Mouse (Mus musculus) stomach, embryonic 14.5 days (tissue): ENCODE results near the gene Ndufb4. TPM values are rescaled to one million over a fixed set of nuclear protein-coding genes. Genes with fewer than 3 reads are reported as not detected.

ENCODE experiments used
- ATAC-seq: fragments of 200-750 bp; cut with Nextera tagmentation; 2 replicates; pipeline ENCODE4 v1.8.0; 2017; ENCODE audit warnings: low read depth, moderate TSS enrichment; ENCODE audit not compliant: insufficient number of reproducible peaks, insufficient read depth, low FRiP score
- H3K27ac ChIP-seq: fragments of 300-500 bp; sonication (generic); 2 replicates; pipeline ENCODE4 v1.5.1; 2014; ENCODE audit warnings: mild to moderate bottlenecking, low read length, moderate library complexity, mixed read lengths
- H3K27me3 ChIP-seq: fragments of 300-500 bp; sonication (generic); 2 replicates; pipeline ENCODE4 v1.6.1; 2014; ENCODE audit warnings: low read length, control low read depth, mixed read lengths; ENCODE audit not compliant: control insufficient read depth, insufficient read depth
- H3K36me3 ChIP-seq: fragments of 300-500 bp; sonication (generic); 2 replicates; pipeline ENCODE4 v1.6.1; 2014; ENCODE audit warnings: mild to moderate bottlenecking, control low read depth, low read length, moderate library complexity, mixed read lengths; ENCODE audit not compliant: control insufficient read depth, insufficient read depth
- H3K4me1 ChIP-seq: fragments of 300-500 bp; sonication (generic); 2 replicates; pipeline ENCODE4 v1.6.1; 2014; ENCODE audit warnings: low read length, control low read depth, mixed read lengths; ENCODE audit not compliant: control insufficient read depth, insufficient read depth
- H3K4me2 ChIP-seq: fragments of 300-500 bp; sonication (generic); replicated peaks from 2 replicates; pipeline ENCODE4 v1.6.1; 2014; ENCODE audit warnings: low read depth, low read length, control low read depth
- H3K4me3 ChIP-seq: fragments of 300-500 bp; sonication (generic); 2 replicates; pipeline ENCODE4 v1.5.1; 2014; ENCODE audit warnings: low read depth, low read length, control low read depth
- H3K9ac ChIP-seq: fragments of 300-500 bp; sonication (generic); replicated peaks from 2 replicates; pipeline ENCODE4 v1.6.1; 2014; ENCODE audit warnings: low read depth, mild to moderate bottlenecking, control low read depth, low read length, moderate library complexity, mixed read lengths
- H3K9me3 ChIP-seq: fragments of 300-500 bp; sonication (generic); 2 replicates; pipeline ENCODE4 v1.6.1; 2016; ENCODE audit warnings: low read depth, low read length, control low read depth; ENCODE audit not compliant: control insufficient read depth
- WGBS: fragments of 180-500 bp; shearing (Covaris S2); extraction: QIAGEN DNeasy Blood & Tissue Kit; methylation state at CpG from one replicate; pipeline ENCODE4 v1.1.7; 2014; 5-methylcytosine and 5-hydroxymethylcytosine counted together
- polyA plus RNA-seq: library from polyadenylated mRNA; unstranded; fragments of >200 nt; fragmentation: Nextera tagmentation; extraction: Ambion mirVana; gene quantifications from 2 replicates; pipeline ENCODE4 v1.2.1, GENCODE M21; 2014

Ndufb4 gene
- polyA plus RNA-seq, 1 experiment from 2014 or later: 62.5 TPM

DNA sequence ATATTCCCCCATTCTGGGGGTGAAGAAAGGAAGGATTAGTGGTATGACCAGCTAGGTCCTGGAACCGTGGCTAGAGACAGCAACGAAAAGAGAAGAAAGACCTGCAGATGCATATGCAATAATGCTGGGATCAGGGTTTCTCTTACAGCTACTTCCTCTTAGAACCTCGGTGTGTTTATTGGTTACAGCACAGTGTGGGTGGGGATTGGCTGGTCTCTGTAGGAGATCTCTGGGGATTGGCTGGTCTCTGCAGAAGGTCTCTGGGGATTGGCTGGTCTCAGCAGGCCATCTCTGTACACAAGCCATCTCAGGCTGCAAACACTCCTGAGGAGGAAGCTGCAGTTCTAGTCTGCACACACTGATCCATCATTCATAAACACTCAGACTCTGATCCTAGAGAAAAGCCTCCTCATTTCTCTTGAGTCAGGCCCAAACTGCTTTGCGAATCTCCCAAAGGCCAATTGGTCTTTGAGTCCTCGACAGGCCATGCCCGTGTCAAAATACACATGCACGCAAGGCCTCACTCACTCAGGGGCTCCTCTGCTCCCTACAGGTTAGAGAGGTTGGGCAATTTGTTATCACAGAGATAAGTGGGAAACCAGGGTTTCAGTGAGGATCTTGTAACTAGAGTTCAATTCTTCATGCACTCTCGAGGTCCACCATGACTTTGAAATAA is 35.1 kb upstream of the Ndufb4 start:
- no peaks in the 10 kb centered on the region for H3K9me3 ChIP-seq
- 59% methylated on average over 8 of the region's 8 CpGs for WGBS
- H3K27ac ChIP-seq: no peak overlapping the region; the same call in 1 of the 2 replicates
- H3K4me1 ChIP-seq: no peaks in the 10 kb centered on the region; the same call in none of the 2 replicates
- H3K9ac ChIP-seq: no peak overlapping the region
- H3K4me3 ChIP-seq: no peak overlapping the region
- no peak overlapping the region for H3K4me2 ChIP-seq
- no peak for ATAC-seq
- H3K36me3 ChIP-seq: no peaks in the 10 kb centered on the region
- H3K27me3 ChIP-seq: no peaks in the 10 kb centered on the region

DNA sequence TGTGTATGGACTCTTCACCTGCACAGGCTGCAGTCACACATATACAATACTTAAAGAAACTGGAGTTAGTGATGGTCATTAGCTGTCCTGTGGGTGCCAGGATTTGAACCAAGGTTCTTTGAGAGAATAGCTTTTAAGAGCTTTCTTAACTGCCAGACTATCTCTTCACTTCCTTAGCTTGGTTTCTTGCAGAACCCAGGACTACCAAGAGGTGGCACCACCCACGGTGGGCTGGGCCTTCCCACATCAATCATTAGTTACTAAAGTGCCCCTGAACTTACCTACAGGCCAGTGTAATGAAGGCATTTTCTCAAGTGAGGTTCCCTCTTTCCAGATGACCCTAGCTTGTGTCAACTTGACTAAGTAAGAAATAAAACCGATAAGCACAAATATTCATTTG is 33.9 kb upstream of the Ndufb4 start:
- no peak overlapping the region for H3K4me3 ChIP-seq
- 67% methylated on average over 2 of the region's 2 CpGs for WGBS
- H3K4me2 ChIP-seq: no peak overlapping the region
- no peak overlapping the region for H3K9ac ChIP-seq
- H3K27ac ChIP-seq: no peak overlapping the region
- no peaks in the 10 kb centered on the region for H3K36me3 ChIP-seq
- no peaks in the 10 kb centered on the region for H3K9me3 ChIP-seq
- ATAC-seq: no peak
- no peaks in the 10 kb centered on the region; the same call in none of the 2 replicates for H3K4me1 ChIP-seq
- no peaks in the 10 kb centered on the region for H3K27me3 ChIP-seq

DNA sequence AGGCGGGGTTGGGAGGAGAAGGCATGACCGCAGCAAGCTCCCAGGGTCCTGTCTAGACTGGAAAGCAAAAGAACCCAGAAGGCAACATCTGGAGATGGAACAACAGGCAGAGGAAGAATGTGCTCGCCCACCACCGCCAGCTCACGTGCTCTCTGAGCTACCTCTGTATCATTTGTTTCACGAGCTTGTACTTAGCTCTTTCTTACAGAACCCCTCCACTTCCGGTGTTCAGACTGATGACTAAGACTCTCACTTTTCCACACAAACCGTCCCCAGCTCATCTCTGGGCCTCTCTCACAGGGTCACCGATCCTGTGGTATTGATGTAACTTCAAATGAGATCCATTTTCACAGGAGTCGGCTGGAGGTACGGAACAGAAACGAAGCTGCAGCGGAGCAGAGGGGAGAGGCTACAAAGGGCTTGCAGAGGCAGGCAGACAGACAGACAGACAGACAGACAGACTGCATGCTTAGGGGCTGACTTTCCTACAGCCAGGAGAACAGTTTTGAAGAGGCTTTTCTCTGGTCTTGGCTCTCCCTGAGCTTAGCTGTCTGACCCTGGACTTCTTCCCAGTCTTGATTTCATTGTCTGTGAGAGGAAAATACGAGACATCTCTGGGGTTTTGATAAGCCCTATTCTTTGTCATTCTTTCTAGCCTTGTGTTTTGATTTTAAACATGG is 33.2 kb upstream of the Ndufb4 start:
- Histone ChIP-seq H3K4me3 (no peak overlapping the region), H3K9me3 (no peaks in the 10 kb centered on the region), H3K27me3 (no peaks in the 10 kb centered on the region), H3K4me1 (no peaks in the 10 kb centered on the region; the same call in none of the 2 replicates), H3K4me2 (no peak overlapping the region), H3K27ac (no peak overlapping the region), H3K9ac (no peak overlapping the region), H3K36me3 (no peaks in the 10 kb centered on the region)
- no peak for ATAC-seq
- 76% methylated on average over 14 of the region's 14 CpGs for WGBS

DNA sequence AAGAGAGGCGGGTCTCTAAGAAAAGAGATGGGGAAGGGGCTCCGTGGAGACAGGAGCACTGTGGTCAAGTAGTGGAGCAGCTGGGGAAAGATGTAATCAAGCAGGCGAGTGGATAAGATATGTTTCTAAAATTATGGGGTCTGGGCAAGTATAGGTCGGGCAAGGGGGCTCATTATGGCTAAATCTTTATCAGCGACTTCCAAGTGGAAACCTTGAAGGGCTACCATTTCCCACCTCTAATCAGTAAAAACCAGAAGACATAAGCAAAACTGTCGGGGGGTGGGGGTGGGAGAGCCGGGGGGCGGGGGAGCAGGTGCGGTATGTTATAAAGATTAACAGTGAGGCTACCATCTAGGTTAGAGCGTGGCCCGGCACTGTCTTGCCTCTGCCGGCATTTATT is 32.6 kb upstream of the Ndufb4 start:
- no peak overlapping the region for H3K4me3 ChIP-seq
- H3K27ac ChIP-seq: no peak overlapping the region
- H3K9ac ChIP-seq: no peak overlapping the region
- no peaks in the 10 kb centered on the region for H3K36me3 ChIP-seq
- WGBS: 58% methylated on average over 12 of the region's 12 CpGs
- no peaks in the 10 kb centered on the region for H3K9me3 ChIP-seq
- H3K4me2 ChIP-seq: no peak overlapping the region
- no peaks in the 10 kb centered on the region for H3K27me3 ChIP-seq
- H3K4me1 ChIP-seq: no peaks in the 10 kb centered on the region; the same call in none of the 2 replicates
- ATAC-seq: no peak

DNA sequence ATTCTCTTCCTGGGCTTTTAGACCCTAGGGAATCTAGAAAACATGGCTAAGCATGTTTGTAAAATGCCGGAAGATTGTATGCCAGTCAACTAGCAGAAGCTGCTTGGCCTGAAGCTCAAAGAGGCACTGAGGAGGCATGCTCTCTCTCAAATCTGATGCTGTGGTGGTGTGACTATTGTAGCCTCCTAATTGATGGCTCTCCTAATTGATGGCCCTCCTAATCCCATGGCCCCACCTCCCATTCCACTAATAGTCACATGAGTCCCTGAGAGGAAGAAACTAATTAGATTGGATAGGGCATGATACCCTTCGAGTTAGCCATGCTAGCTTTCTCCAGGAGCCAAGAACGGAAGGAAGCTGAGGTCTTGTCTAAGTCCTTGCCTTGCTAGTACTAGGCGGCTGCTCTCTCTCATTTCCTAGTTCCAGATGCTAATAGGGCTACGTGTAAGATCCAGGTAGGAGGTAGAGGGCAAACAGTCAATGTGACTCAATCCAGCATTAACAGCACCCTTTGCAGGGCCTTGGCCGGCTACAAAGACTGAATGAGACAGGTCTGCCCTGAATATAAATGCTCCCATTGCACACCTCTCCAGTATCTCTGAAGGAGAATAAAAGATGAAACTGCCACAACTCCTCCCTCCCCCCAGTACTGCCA is 31.8 kb upstream of the Ndufb4 start:
- Histone ChIP-seq H3K4me3 (no peak overlapping the region), H3K4me2 (no peak overlapping the region), H3K9ac (no peak overlapping the region), H3K4me1 (no peaks in the 10 kb centered on the region; the same call in none of the 2 replicates), H3K36me3 (no peaks in the 10 kb centered on the region), H3K27me3 (no peaks in the 10 kb centered on the region), H3K9me3 (no peaks in the 10 kb centered on the region), H3K27ac (no peak overlapping the region)
- no peak for ATAC-seq
- WGBS: 74% methylated on average over 6 of the region's 6 CpGs

DNA sequence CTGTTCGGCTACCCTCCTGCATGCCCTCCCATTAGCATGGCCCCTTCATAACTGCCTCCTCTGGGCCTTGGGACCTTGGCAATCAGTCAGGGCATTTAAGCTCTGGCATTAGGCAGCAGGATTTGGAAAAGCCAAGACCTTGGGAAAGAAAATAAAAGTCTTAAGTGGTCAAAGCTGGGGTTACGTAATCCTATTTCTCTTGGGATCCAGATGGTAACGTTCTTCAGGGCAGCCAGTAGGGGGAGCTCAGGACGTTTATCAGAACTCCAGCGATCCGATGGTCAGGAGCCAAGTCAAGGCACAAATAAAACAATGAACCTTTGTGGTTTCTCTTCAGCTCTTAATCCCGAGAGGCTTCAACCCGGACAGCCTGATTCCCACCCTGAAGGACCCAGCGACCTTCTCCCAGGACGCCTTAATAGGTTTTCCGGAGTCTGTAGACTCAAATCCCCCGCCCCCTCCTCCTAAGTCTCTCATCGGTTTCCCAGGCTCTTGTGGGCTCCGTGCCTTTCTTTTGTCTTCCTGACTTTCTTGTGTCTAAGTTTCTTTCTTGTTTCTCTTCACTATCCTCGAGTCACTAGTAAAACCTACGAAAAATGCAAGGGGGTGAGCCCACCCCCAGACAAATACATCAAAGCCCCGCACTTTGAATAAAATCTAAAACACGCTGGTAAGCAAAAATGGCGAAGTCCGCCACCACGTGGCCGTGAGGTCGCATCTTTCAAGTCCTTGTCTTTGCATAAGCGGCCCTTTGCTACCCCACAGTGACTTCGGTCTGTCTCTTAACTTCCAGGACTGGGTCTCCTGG is 30.6 kb upstream of the Ndufb4 start:
- no peaks in the 10 kb centered on the region for H3K9me3 ChIP-seq
- H3K9ac ChIP-seq: peak overlapping the region; percentile 49
- 2% methylated on average over 25 of the region's 25 CpGs for WGBS
- peak overlapping the region; percentile 33 for H3K4me3 ChIP-seq
- peak; percentile 46 for ATAC-seq
- no peaks in the 10 kb centered on the region for H3K36me3 ChIP-seq
- peak overlapping the region; percentile 60 for H3K4me2 ChIP-seq
- peak overlapping the region; percentile 80 for H3K27ac ChIP-seq
- H3K27me3 ChIP-seq: no peaks in the 10 kb centered on the region
- no peaks in the 10 kb centered on the region; the same call in none of the 2 replicates for H3K4me1 ChIP-seq

DNA sequence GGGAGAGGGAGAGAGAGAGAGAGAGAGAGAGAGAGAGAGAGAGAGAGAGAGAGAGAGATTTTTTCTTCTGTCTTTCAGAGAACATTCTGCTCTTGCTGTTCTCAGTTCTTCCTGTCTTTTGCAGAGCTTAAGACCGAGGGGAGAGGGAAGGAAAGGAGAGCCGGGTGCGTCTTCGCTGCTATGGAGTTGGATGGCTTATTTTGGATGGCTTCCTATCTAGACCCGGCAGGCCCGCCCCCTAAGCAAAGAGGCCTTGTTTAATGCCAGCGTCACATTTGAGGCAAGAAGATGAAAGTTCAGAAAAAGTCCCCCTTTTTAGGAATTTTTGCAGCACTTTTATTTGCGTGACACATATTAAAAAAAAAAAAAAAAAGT is 30.0 kb upstream of the Ndufb4 start:
- Histone ChIP-seq H3K27ac (peak overlapping the region; percentile 44; the same call in 1 of the 2 replicates), H3K4me1 (no peaks in the 10 kb centered on the region; the same call in none of the 2 replicates), H3K9ac (peak overlapping the region; percentile 49), H3K27me3 (no peaks in the 10 kb centered on the region), H3K4me2 (peak overlapping the region; percentile 60), H3K9me3 (no peaks in the 10 kb centered on the region), H3K36me3 (no peaks in the 10 kb centered on the region), H3K4me3 (peak overlapping the region; percentile 33; the same call in 1 of the 2 replicates)
- ATAC-seq: no peak
- 8% methylated on average over 8 of the region's 8 CpGs for WGBS
